Mouse (Mus musculus) midbrain, embryonic 11.5 days (tissue): ENCODE results near the gene Plekhg5. TPM values are rescaled to one million over a fixed set of nuclear protein-coding genes. Genes with fewer than 3 reads are reported as not detected.

Source experiments
- ATAC-seq: fragments of 200-750 bp; cut with Nextera tagmentation; 2 replicates; pipeline ENCODE4 v1.8.0; 2017; ENCODE audit warnings: moderate TSS enrichment, moderate library complexity; ENCODE audit not compliant: low FRiP score
- DNase-seq: peaks from one replicate; pipeline ENCODE4 v3.0.0; 2015; ENCODE audit warnings: low spot score; ENCODE audit errors: missing footprints
- H3K27ac ChIP-seq: fragments of 300-500 bp; sonication (generic); 2 replicates; pipeline ENCODE4 v1.5.1; 2014; ENCODE audit warnings: low read depth, low read length
- H3K27me3 ChIP-seq: fragments of 300-500 bp; sonication (generic); 2 replicates; pipeline ENCODE4 v1.6.1; 2014; ENCODE audit warnings: mild to moderate bottlenecking, low read length, moderate library complexity, mixed read lengths; ENCODE audit not compliant: control insufficient read depth, insufficient read depth
- H3K36me3 ChIP-seq: fragments of 300-500 bp; sonication (generic); 2 replicates; pipeline ENCODE4 v1.6.1; 2014; ENCODE audit warnings: mild to moderate bottlenecking, low read length, moderate library complexity, mixed read lengths; ENCODE audit not compliant: control insufficient read depth, insufficient read depth
- H3K4me1 ChIP-seq: fragments of 300-500 bp; sonication (generic); 2 replicates; pipeline ENCODE4 v1.6.1; 2014; ENCODE audit warnings: low read length; ENCODE audit not compliant: control insufficient read depth, insufficient read depth
- H3K4me2 ChIP-seq: fragments of 300-500 bp; sonication (generic); 2 replicates; pipeline ENCODE4 v1.6.1; 2014; ENCODE audit warnings: mild to moderate bottlenecking, moderate library complexity
- H3K4me3 ChIP-seq: fragments of 300-500 bp; sonication (generic); 2 replicates; pipeline ENCODE4 v1.5.1; 2014; ENCODE audit warnings: low read depth, low read length
- H3K9ac ChIP-seq: fragments of 300-500 bp; sonication (generic); 2 replicates; pipeline ENCODE4 v1.6.1; 2014; ENCODE audit warnings: low read length
- H3K9me3 ChIP-seq: fragments of 300-500 bp; sonication (generic); 2 replicates; pipeline ENCODE4 v1.6.1; 2016; ENCODE audit warnings: low read length; ENCODE audit not compliant: control insufficient read depth
- WGBS: fragments of 180-500 bp; shearing (Covaris S2); extraction: QIAGEN DNeasy Blood & Tissue Kit; methylation state at CpG from one replicate; pipeline ENCODE4 v1.1.7; 2014; 5-methylcytosine and 5-hydroxymethylcytosine counted together
- polyA plus RNA-seq: library from polyadenylated mRNA; unstranded; fragments of >200 nt; fragmentation: Nextera tagmentation; extraction: Ambion mirVana; gene quantifications from 2 replicates; pipeline ENCODE4 v1.2.1, GENCODE M21; 2014

Plekhg5 gene
- polyA plus RNA-seq, 1 experiment from 2014 or later = 5.1 TPM

DNA sequence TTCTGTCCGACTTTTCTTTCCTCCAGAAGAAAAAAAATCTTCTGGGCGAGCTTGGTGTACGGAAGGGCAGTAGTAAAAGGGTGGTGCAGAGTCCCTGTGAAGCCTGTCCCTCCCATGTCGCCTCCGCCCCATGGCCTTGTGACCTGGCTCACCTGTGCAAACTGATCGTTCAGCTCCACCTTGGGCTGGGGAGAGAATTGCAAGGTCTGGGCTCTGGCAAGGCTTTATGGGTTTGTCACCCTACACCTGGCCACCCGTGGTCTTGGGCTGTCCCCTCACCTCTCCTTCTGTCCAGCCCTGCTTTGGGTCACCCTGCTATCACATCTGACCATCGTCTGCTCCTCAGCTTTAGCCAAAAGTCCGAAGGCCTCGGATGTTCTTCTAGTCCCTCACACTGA, 60.5 kb downstream of the Plekhg5 start:
- Histone ChIP-seq H3K4me2 (no peak overlapping the region), H3K9ac (no peak overlapping the region), H3K27me3 (peaks cover 72% of the 10 kb centered on the region), H3K4me3 (no peak overlapping the region), H3K9me3 (no peaks in the 10 kb centered on the region), H3K27ac (no peak overlapping the region), H3K36me3 (no peaks in the 10 kb centered on the region), H3K4me1 (peaks cover 7% of the 10 kb centered on the region)
- DNase-seq (peak; percentile 81), ATAC-seq (no peak)
- WGBS = 25% methylated on average over 10 of the region's 10 CpGs

DNA sequence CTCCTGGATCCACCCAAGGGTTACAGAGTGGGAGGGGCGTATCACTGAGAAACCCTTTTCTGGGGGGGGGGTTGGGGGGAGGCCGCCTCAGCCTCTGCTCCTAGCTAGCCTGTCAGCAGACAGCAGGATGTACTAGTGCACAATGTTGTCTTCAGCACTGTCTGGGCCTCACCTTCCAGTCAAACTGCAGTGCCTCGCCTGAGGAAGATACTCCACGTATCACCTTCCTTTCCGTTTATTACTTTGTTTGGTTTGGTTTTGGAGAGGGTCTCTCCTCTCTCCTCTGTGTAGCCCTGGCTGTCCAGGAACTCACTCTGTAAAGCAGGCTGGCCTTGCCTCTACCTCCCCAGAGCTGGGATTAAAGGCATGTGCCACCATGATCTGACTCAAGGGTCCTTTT, 60.9 kb downstream of the Plekhg5 start:
- ATAC-seq (no peak), DNase-seq (peak; percentile 82)
- WGBS = 48% methylated on average over 5 of the region's 5 CpGs
- peaks cover 7% of the 10 kb centered on the region for H3K4me1 ChIP-seq
- no peaks in the 10 kb centered on the region for H3K36me3 ChIP-seq
- H3K27me3 ChIP-seq = peaks cover 69% of the 10 kb centered on the region
- H3K4me2 ChIP-seq = no peak overlapping the region
- H3K9ac ChIP-seq = no peak overlapping the region
- H3K9me3 ChIP-seq = no peaks in the 10 kb centered on the region
- no peak overlapping the region for H3K4me3 ChIP-seq
- no peak overlapping the region for H3K27ac ChIP-seq

DNA sequence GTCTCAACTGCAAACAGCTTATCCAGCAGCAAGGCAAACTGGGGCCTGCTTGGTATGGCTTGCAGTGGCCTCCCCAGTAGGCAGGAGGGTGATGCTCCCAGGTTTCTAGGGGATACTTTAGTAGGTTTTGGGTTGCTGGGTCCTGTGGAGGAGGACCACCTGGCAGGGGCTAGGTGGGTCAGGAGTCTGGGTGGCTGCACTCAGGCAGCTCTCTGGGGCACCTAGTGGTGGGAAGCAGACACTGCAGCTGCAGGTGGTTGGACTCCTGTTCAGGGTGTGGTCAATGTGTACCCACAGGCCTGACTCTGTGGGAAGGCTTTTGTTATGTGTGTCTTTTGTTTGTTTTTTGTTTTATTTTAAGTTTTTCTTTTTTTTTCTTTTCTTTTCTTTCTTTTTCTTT, 62.2 kb downstream of the Plekhg5 start:
- Histone ChIP-seq H3K4me1 (peaks cover 12% of the 10 kb centered on the region), H3K9me3 (no peaks in the 10 kb centered on the region), H3K4me2 (no peak overlapping the region), H3K4me3 (no peak overlapping the region), H3K27me3 (peaks cover 62% of the 10 kb centered on the region), H3K36me3 (no peaks in the 10 kb centered on the region), H3K27ac (no peak overlapping the region), H3K9ac (no peak overlapping the region)
- ATAC-seq = no peak
- peak; percentile 86 for DNase-seq

- Histone ChIP-seq H3K4me2 (no peak overlapping the region), H3K36me3 (no peaks in the 10 kb centered on the region), H3K27ac (no peak overlapping the region), H3K27me3 (peaks cover 53% of the 10 kb centered on the region), H3K9me3 (no peaks in the 10 kb centered on the region), H3K4me3 (no peak overlapping the region), H3K4me1 (peaks cover 12% of the 10 kb centered on the region), H3K9ac (no peak overlapping the region)
- ATAC-seq (no peak), DNase-seq (no peak)
- 83% methylated on average over 12 of the region's 12 CpGs for WGBS
These were observed 63.1 kb downstream of the Plekhg5 start for GRCm38 (mm10) chr4:152135363-152135762.

GRCm38 (mm10) chr4:152136112-152136875, 64.0 kb downstream of the Plekhg5 start:
- 33% methylated on average over 6 of the region's 6 CpGs for WGBS

DNA sequence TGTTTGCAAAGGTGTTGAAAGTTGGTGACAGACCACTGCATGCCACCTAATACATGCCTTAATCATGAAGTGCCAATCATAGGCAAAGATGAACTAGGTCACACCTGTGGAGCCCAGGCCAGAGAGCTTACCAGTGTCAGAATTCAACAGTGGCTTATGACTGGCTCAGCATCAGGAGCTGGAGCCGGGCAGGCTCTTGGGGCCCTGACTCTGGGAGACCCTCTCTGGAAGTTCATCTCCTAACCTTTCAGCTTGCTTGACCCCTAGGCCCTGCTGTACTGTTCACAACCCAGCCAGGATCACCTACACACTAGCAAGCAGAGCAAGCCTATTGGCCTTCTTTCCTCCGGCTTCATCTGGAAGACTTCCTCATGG, 64.6 kb downstream of the Plekhg5 start:
- ATAC-seq = no peak

More at GRCm38 (mm10) chr4:152136112-152136875, 64.0 kb downstream of the Plekhg5 start:
- ATAC-seq = no peak
- H3K9me3 ChIP-seq = no peaks in the 10 kb centered on the region
- H3K36me3 ChIP-seq = no peaks in the 10 kb centered on the region
- H3K27ac ChIP-seq = no peak overlapping the region
- H3K4me2 ChIP-seq = no peak overlapping the region
- H3K9ac ChIP-seq = no peak overlapping the region
- peak; percentile 80 for DNase-seq
- H3K27me3 ChIP-seq = peaks cover 44% of the 10 kb centered on the region
- peaks cover 5% of the 10 kb centered on the region for H3K4me1 ChIP-seq
- H3K4me3 ChIP-seq = no peak overlapping the region

DNA sequence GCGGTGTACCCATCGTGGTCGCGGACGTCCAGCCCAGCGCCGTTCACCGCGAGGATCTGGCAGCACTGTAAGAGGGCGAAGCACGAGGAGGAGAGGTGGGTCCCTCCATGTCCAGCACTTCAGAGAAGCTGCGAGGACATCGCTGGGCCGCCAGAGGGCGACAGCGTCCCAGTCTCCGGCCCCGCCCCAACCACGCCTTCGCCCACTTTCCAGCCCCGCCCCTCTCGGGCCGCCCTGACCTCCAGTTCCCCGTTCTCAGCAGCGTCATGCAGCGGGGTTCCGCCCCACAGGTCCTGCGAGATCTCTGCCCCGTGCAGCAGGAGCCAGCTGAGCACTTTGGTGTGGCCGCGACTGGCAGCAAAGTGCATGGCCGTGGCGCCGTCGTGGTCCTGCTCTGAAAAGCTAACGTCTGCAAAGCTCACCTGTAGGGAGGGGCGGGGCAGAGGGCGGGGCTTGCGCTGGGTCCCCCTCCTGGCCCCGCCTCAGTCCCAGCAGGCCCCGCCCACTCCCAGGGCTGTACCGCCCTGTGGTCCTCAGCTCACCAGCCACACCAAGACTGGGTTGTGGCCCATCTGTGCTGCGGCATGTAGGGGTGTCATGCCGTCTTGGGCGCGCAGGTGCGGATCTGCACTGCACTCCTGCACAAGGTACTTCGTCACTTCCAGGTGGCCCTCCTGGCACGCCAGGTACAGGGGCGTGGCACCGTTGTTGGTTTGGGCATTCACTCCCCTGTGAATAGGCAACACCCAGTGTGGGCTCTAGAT, 66.4 kb downstream of the Plekhg5 start:
- DNase-seq = peak; percentile 99
- Histone ChIP-seq H3K27ac (no peak overlapping the region), H3K4me1 (peaks cover 5% of the 10 kb centered on the region; the same call in 1 of the 2 replicates), H3K36me3 (no peaks in the 10 kb centered on the region), H3K27me3 (peaks cover 25% of the 10 kb centered on the region), H3K4me3 (peak overlapping the region; percentile 32), H3K9ac (no peak overlapping the region), H3K9me3 (no peaks in the 10 kb centered on the region), H3K4me2 (peak overlapping the region; percentile 55)
- peak; percentile 82 for ATAC-seq
- 3% methylated on average over 51 of the region's 51 CpGs for WGBS

More for the DNA sequence above, 64.6 kb downstream of the Plekhg5 start:
- no peak overlapping the region for H3K9ac ChIP-seq
- H3K36me3 ChIP-seq = no peaks in the 10 kb centered on the region
- DNase-seq = peak; percentile 83
- H3K4me2 ChIP-seq = no peak overlapping the region
- no peak overlapping the region for H3K27ac ChIP-seq
- H3K9me3 ChIP-seq = no peaks in the 10 kb centered on the region
- WGBS = 85% methylated on average over 2 of the region's 2 CpGs
- peaks cover 5% of the 10 kb centered on the region for H3K4me1 ChIP-seq
- H3K4me3 ChIP-seq = no peak overlapping the region
- H3K27me3 ChIP-seq = peaks cover 41% of the 10 kb centered on the region

GRCm38 (mm10) chr4:152140441-152140840, 68.1 kb downstream of the Plekhg5 start:
- Histone ChIP-seq H3K9me3 (no peaks in the 10 kb centered on the region), H3K27ac (no peak overlapping the region), H3K4me2 (no peak overlapping the region), H3K4me3 (no peak overlapping the region), H3K9ac (no peak overlapping the region), H3K36me3 (no peaks in the 10 kb centered on the region), H3K27me3 (peaks cover 16% of the 10 kb centered on the region), H3K4me1 (peaks cover 5% of the 10 kb centered on the region; the same call in 1 of the 2 replicates)
- DNase-seq (peak; percentile 94), ATAC-seq (no peak)
- 28% methylated on average over 6 of the region's 6 CpGs for WGBS

GRCm38 (mm10) chr4:152141521-152142135, 69.3 kb downstream of the Plekhg5 start:
- DNase-seq (no peak), ATAC-seq (no peak)
- 72% methylated on average over 8 of the region's 8 CpGs for WGBS
- no peak overlapping the region for H3K4me3 ChIP-seq
- H3K9me3 ChIP-seq = no peaks in the 10 kb centered on the region
- H3K36me3 ChIP-seq = no peaks in the 10 kb centered on the region
- H3K27me3 ChIP-seq = peaks cover 16% of the 10 kb centered on the region
- H3K27ac ChIP-seq = no peak overlapping the region
- peaks cover 5% of the 10 kb centered on the region; the same call in 1 of the 2 replicates for H3K4me1 ChIP-seq
- H3K9ac ChIP-seq = no peak overlapping the region
- H3K4me2 ChIP-seq = no peak overlapping the region
